Mouse (Mus musculus) heart, embryonic 13.5 days (tissue): ENCODE data around the gene Iqch. TPM values are rescaled to one million over a fixed set of nuclear protein-coding genes. Genes with fewer than 3 reads are reported as not detected.

Experiments
- ATAC-seq: fragments of 200-750 bp; cut with Nextera tagmentation; 2 replicates; pipeline ENCODE4 v1.8.0; 2017; ENCODE audit warnings: moderate TSS enrichment; ENCODE audit not compliant: insufficient number of reproducible peaks, low FRiP score, low TSS enrichment; ENCODE audit errors: extremely low read depth
- H3K27ac ChIP-seq: fragments of 300-500 bp; sonication (generic); replicated peaks from 2 replicates; pipeline ENCODE4 v1.5.1; 2015; ENCODE audit warnings: moderate library complexity, mild to moderate bottlenecking, inconsistent platforms
- H3K27me3 ChIP-seq: fragments of 300-500 bp; sonication (generic); replicated peaks from 2 replicates; pipeline ENCODE4 v1.6.1; 2015; ENCODE audit warnings: mild to moderate bottlenecking, inconsistent platforms
- H3K36me3 ChIP-seq: fragments of 300-500 bp; sonication (generic); 2 replicates; pipeline ENCODE4 v1.6.1; 2015; ENCODE audit warnings: mild to moderate bottlenecking, inconsistent platforms
- H3K4me1 ChIP-seq: fragments of 300-500 bp; sonication (generic); 2 replicates; pipeline ENCODE4 v1.6.1; 2015; ENCODE audit warnings: inconsistent platforms
- H3K4me2 ChIP-seq: fragments of 300-500 bp; sonication (generic); 2 replicates; pipeline ENCODE4 v1.6.1; 2015; ENCODE audit warnings: inconsistent platforms, mild to moderate bottlenecking, moderate library complexity
- H3K4me3 ChIP-seq: fragments of 300-500 bp; sonication (generic); 2 replicates; pipeline ENCODE4 v1.5.1; 2015; ENCODE audit warnings: moderate library complexity, mild to moderate bottlenecking, inconsistent platforms
- H3K9ac ChIP-seq: fragments of 300-500 bp; sonication (generic); 2 replicates; pipeline ENCODE4 v1.6.1; 2015; ENCODE audit warnings: inconsistent platforms, mild to moderate bottlenecking, moderate library complexity
- H3K9me3 ChIP-seq: fragments of 300-500 bp; sonication (generic); 2 replicates; pipeline ENCODE4 v1.6.1; 2016; ENCODE audit warnings: inconsistent platforms
- WGBS: fragments of 180-500 bp; shearing (Covaris S2); methylation state at CpG from one replicate; pipeline ENCODE4 v1.1.7; 2015; ENCODE audit warnings: mixed read lengths; 5-methylcytosine and 5-hydroxymethylcytosine counted together
- polyA plus RNA-seq: library from polyadenylated mRNA; unstranded; fragments of >200 nt; fragmentation: Nextera tagmentation; extraction: Ambion mirVana; gene quantifications from 2 replicates; pipeline ENCODE4 v1.2.1, GENCODE M21; 2015

The Iqch gene
- polyA plus RNA-seq, 1 experiment from 2014 or later: not detected

GRCm38 (mm10) chr9:63633334-63633733 lies 31.0 kb upstream of the Iqch start:
- Histone ChIP-seq H3K36me3 (peaks cover 77% of the 10 kb centered on the region), H3K4me3 (no peak overlapping the region), H3K9ac (no peak overlapping the region), H3K4me1 (0 out of 2 replicates have a peak, but pooled peaks cover 4% of the 10 kb centered on the region), H3K4me2 (no peak overlapping the region), H3K27ac (no peak overlapping the region), H3K27me3 (no peaks in the 10 kb centered on the region), H3K9me3 (no peaks in the 10 kb centered on the region)
- WGBS: 78% methylated on average over 7 of the region's 7 CpGs
- ATAC-seq: no peak

GRCm38 (mm10) chr9:63632924-63633323 lies 30.6 kb upstream of the Iqch start:
- H3K27me3 ChIP-seq: no peaks in the 10 kb centered on the region
- 84% methylated on average over 11 of the region's 11 CpGs for WGBS
- H3K9me3 ChIP-seq: no peaks in the 10 kb centered on the region
- H3K27ac ChIP-seq: no peak overlapping the region
- 0 out of 2 replicates have a peak, but pooled peaks cover 4% of the 10 kb centered on the region for H3K4me1 ChIP-seq
- H3K9ac ChIP-seq: no peak overlapping the region
- H3K4me3 ChIP-seq: no peak overlapping the region
- no peak for ATAC-seq
- peaks cover 77% of the 10 kb centered on the region for H3K36me3 ChIP-seq
- no peak overlapping the region for H3K4me2 ChIP-seq

- Histone ChIP-seq H3K4me3 (no peak overlapping the region), H3K4me1 (0 out of 2 replicates have a peak, but pooled peaks cover 4% of the 10 kb centered on the region), H3K36me3 (peaks cover 75% of the 10 kb centered on the region), H3K27ac (no peak overlapping the region), H3K4me2 (no peak overlapping the region), H3K9me3 (no peaks in the 10 kb centered on the region), H3K9ac (no peak overlapping the region), H3K27me3 (no peaks in the 10 kb centered on the region)
- WGBS: 95% methylated on average over 4 of the region's 4 CpGs
- ATAC-seq: no peak
Observed at GRCm38 (mm10) chr9:63632045-63632444, 29.8 kb upstream of the Iqch start.

DNA sequence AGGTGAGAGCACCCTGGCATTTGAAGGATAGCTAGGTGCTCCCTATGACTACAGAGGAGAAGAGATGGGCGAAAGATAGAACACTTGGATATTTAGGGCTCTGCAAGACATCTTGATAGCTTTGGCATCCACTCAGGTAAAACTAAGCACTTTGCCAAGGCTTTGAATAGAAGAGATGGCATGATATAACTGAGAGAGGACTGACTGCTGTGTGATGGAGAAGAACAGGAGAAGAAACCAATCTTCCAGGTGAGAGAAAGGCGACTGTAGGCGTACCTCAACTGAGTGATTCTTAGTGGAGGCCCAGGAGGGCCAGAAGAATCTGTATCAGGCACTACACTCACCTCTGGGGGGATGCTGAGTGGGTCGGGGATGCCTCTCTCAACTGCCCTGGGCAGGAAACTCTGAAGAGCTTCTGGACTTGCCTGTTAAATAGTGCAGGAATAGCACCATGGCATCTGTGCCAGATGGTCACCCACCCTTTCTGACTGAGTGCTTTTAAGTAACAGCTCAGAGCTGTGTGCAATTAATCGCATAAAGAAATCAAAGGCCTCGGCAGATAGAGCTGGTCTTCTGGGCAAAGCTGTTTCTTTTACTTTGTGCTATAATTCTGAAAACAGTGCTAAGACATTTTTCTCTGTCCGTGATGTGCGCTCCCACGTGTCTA lies 22.9 kb upstream of the Iqch start:
- no peaks in the 10 kb centered on the region for H3K4me1 ChIP-seq
- no peaks in the 10 kb centered on the region for H3K9me3 ChIP-seq
- no peak overlapping the region for H3K4me2 ChIP-seq
- WGBS: 89% methylated on average over 9 of the region's 9 CpGs
- ATAC-seq: no peak
- H3K9ac ChIP-seq: no peak overlapping the region
- H3K27ac ChIP-seq: no peak overlapping the region
- H3K4me3 ChIP-seq: no peak overlapping the region
- peaks cover 71% of the 10 kb centered on the region for H3K36me3 ChIP-seq
- no peaks in the 10 kb centered on the region for H3K27me3 ChIP-seq

DNA sequence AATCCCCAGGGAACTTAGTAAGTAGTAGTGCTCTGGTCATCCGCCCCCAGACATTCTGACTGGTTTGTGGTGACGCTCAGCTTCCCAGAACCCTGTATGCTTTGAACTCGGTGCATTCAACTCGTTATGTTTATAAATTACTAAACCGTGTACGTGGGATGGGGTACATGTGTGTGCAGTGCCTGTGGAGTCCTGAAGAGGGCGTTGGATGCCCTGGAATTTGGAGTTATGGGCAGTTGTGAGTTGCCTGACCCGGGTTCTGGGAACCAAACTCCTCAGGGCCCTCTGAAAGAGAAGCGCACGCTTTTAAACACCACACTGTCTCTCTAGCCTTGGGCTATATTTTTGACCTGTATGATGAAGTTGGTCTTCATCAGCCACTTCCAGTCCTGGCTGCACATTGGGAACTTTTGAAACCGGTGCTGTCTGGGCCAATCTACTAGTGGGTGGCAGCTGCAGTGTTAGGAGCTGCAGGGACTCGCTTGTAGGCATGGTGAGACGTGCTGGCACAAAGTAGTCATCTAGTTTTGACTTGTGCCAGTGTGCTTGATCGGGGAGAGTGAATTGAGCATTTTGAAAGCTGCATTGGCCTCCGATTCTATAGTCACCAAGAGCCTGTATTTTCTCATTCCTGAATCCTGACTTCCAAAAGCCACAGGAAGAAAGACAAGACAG lies 21.7 kb upstream of the Iqch start:
- Histone ChIP-seq H3K4me1 (no peaks in the 10 kb centered on the region), H3K36me3 (peaks cover 71% of the 10 kb centered on the region), H3K27ac (no peak overlapping the region), H3K9ac (no peak overlapping the region), H3K27me3 (no peaks in the 10 kb centered on the region), H3K9me3 (no peaks in the 10 kb centered on the region), H3K4me2 (no peak overlapping the region), H3K4me3 (no peak overlapping the region)
- WGBS: 88% methylated on average over 15 of the region's 15 CpGs
- no peak for ATAC-seq

- H3K4me3 ChIP-seq: no peak overlapping the region
- ATAC-seq: no peak
- H3K9ac ChIP-seq: no peak overlapping the region
- H3K4me1 ChIP-seq: peaks cover 13% of the 10 kb centered on the region
- 82% methylated on average over 2 of the region's 2 CpGs for WGBS
- H3K9me3 ChIP-seq: no peaks in the 10 kb centered on the region
- no peak overlapping the region for H3K4me2 ChIP-seq
- H3K27me3 ChIP-seq: no peaks in the 10 kb centered on the region
- H3K27ac ChIP-seq: no peak overlapping the region
- H3K36me3 ChIP-seq: peaks cover 62% of the 10 kb centered on the region
Observed at GRCm38 (mm10) chr9:63617967-63618366, 15.7 kb upstream of the Iqch start.

- Histone ChIP-seq H3K27me3 (no peaks in the 10 kb centered on the region), H3K4me2 (no peak overlapping the region), H3K27ac (no peak overlapping the region), H3K9ac (no peak overlapping the region), H3K4me1 (peaks cover 46% of the 10 kb centered on the region), H3K9me3 (no peaks in the 10 kb centered on the region), H3K36me3 (peaks cover 28% of the 10 kb centered on the region), H3K4me3 (no peak overlapping the region)
- ATAC-seq: no peak
- 85% methylated on average over 11 of the region's 11 CpGs for WGBS
Observed at GRCm38 (mm10) chr9:63614018-63614985, 12.0 kb upstream of the Iqch start.

DNA sequence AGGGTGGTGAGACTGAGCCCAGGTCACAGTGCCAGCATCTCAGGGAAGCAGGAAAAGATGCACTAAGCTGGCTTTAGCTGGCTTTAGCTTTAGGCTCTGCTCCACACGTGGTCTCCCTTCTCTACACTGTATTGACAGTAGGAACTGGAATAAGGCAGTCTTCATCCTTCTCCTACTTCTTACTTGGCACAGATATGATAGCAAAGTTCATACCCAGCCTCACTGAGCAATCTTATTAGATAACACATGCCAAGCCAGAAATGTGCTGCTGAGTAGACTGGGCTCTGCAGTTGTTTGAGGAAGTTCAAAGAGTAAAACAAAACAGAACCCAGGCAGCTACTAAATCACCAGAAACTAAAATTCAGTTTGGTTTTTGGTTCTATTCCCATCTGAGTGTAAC lies 11.3 kb upstream of the Iqch start:
- Histone ChIP-seq H3K27ac (no peak overlapping the region), H3K4me3 (no peak overlapping the region), H3K27me3 (no peaks in the 10 kb centered on the region), H3K9me3 (no peaks in the 10 kb centered on the region), H3K36me3 (peaks cover 20% of the 10 kb centered on the region), H3K4me1 (peaks cover 48% of the 10 kb centered on the region), H3K4me2 (0 out of 2 replicates have a peak overlapping the region, but pooled peaks have one; percentile 11), H3K9ac (0 out of 2 replicates have a peak overlapping the region, but pooled peaks have one; percentile 17)
- WGBS: 23% methylated on average over 1 of the region's 1 CpGs
- ATAC-seq: no peak

- WGBS: 58% methylated on average over 16 of the region's 16 CpGs
- no peaks in the 10 kb centered on the region for H3K27me3 ChIP-seq
- no peak overlapping the region for H3K4me3 ChIP-seq
- H3K9ac ChIP-seq: peak overlapping the region; percentile 50; the same call in 1 of the 2 replicates
- H3K4me1 ChIP-seq: peaks cover 48% of the 10 kb centered on the region
- H3K9me3 ChIP-seq: no peaks in the 10 kb centered on the region
- H3K27ac ChIP-seq: no peak overlapping the region; the same call in 1 of the 2 replicates
- 0 out of 2 replicates have a peak overlapping the region, but pooled peaks have one; percentile 11 for H3K4me2 ChIP-seq
- H3K36me3 ChIP-seq: peaks cover 13% of the 10 kb centered on the region
- ATAC-seq: no peak
Observed at GRCm38 (mm10) chr9:63612565-63613515, 10.5 kb upstream of the Iqch start.

- Histone ChIP-seq H3K27ac (no peak overlapping the region; the same call in 1 of the 2 replicates), H3K9ac (no peak overlapping the region)
Observed at GRCm38 (mm10) chr9:63611967-63612366, 9.7 kb upstream of the Iqch start.

More at GRCm38 (mm10) chr9:63611967-63612366, 9.7 kb upstream of the Iqch start:
- Histone ChIP-seq H3K27me3 (no peaks in the 10 kb centered on the region), H3K4me2 (no peak overlapping the region), H3K36me3 (peaks cover 4% of the 10 kb centered on the region), H3K4me1 (peaks cover 48% of the 10 kb centered on the region), H3K4me3 (no peak overlapping the region), H3K9me3 (no peaks in the 10 kb centered on the region)
- no peak for ATAC-seq
- 59% methylated on average over 5 of the region's 5 CpGs for WGBS
